Mouse (Mus musculus) thymus, adult 2 months (tissue): ENCODE results near the gene Hdac4. TPM values are rescaled to one million over a fixed set of nuclear protein-coding genes. Genes with fewer than 3 reads are reported as not detected.

ENCODE experiments used
- DNase-seq: peaks from one replicate; pipeline ENCODE4 v3.0.0; 2021
- H3K27ac ChIP-seq: fragments of 200-500 bp; 2 replicates; pipeline ENCODE4 v1.5.1; 2012; ENCODE audit warnings: low read length, control low read depth; ENCODE audit not compliant: control insufficient read depth, insufficient read depth
- H3K27me3 ChIP-seq: fragments of 200-500 bp; 2 replicates; pipeline ENCODE4 v1.6.1; 2012; ENCODE audit warnings: mild to moderate bottlenecking, low read length, moderate library complexity, mixed read lengths; ENCODE audit not compliant: control insufficient read depth, insufficient read depth
- H3K36me3 ChIP-seq: fragments of 200-500 bp; 2 replicates; pipeline ENCODE4 v1.6.1; 2012; ENCODE audit warnings: mild to moderate bottlenecking, low read length, moderate library complexity; ENCODE audit not compliant: control insufficient read depth, insufficient read depth
- H3K4me1 ChIP-seq: fragments of 200-500 bp; replicated peaks from 2 replicates; pipeline ENCODE4 v1.6.1; 2012; ENCODE audit warnings: low read length; ENCODE audit not compliant: control insufficient read depth, insufficient read depth
- H3K4me3 ChIP-seq: fragments of 200-500 bp; 2 replicates; pipeline ENCODE4 v1.5.1; 2012; ENCODE audit warnings: mild to moderate bottlenecking, low read length, control low read depth, moderate library complexity; ENCODE audit not compliant: control insufficient read depth, insufficient read depth
- CTCF ChIP-seq: fragments of 200-500 bp; IDR thresholded peaks from 2 replicates; pipeline ENCODE4 v1.5.1; 2012; ENCODE audit warnings: mild to moderate bottlenecking, control low read depth, low read length, moderate library complexity, borderline replicate concordance; ENCODE audit not compliant: control insufficient read depth, poor library complexity, insufficient read depth; ENCODE audit errors: extremely low read depth
- POLR2A ChIP-seq: fragments of 200-500 bp; IDR thresholded peaks from 2 replicates; pipeline ENCODE4 v1.6.1; 2012; ENCODE audit warnings: mild to moderate bottlenecking, low read length, control low read depth, moderate library complexity; ENCODE audit not compliant: control insufficient read depth, poor library complexity, insufficient read depth; ENCODE audit errors: extremely low read depth
- WGBS: fragments of 180-500 bp; shearing (Covaris S2); methylation state at CpG from one replicate; pipeline ENCODE4 v1.1.7; 2018; 5-methylcytosine and 5-hydroxymethylcytosine counted together
- polyA plus RNA-seq: library from polyadenylated mRNA; depleted of rRNA; stranded (reverse); fragments of >200 nt; gene quantifications from 2 replicates; pipeline ENCODE4 v1.2.3, GENCODE M21; 2012

Hdac4 gene
- polyA plus RNA-seq, 1 experiment, result 33.2 TPM

GRCm38 (mm10) chr1:91941094-91941493, 254.4 kb downstream of the Hdac4 start:
- Histone ChIP-seq H3K36me3 (no peaks in the 10 kb centered on the region), H3K27ac (no peak overlapping the region), H3K4me3 (no peak overlapping the region), H3K27me3 (no peaks in the 10 kb centered on the region), H3K4me1 (no peaks in the 10 kb centered on the region)
- TF ChIP-seq POLR2A (no peak), CTCF (no peak)
- WGBS, result 94% methylated on average over 1 of the region's 1 CpGs
- DNase-seq, result no peak

GRCm38 (mm10) chr1:91935171-91935570, 260.3 kb downstream of the Hdac4 start:
- Histone ChIP-seq H3K27ac (no peak overlapping the region), H3K36me3 (0 out of 2 replicates have a peak, but pooled peaks cover 4% of the 10 kb centered on the region), H3K4me3 (no peak overlapping the region), H3K27me3 (no peaks in the 10 kb centered on the region), H3K4me1 (no peaks in the 10 kb centered on the region)
- DNase-seq, result no peak
- WGBS, result 89% methylated on average over 3 of the region's 3 CpGs
- TF ChIP-seq CTCF (no peak), POLR2A (no peak)

- H3K36me3 ChIP-seq, result 0 out of 2 replicates have a peak, but pooled peaks cover 4% of the 10 kb centered on the region
These were observed 261.8 kb downstream of the Hdac4 start for GRCm38 (mm10) chr1:91933681-91934080.

GRCm38 (mm10) chr1:91932221-91932620, 263.3 kb downstream of the Hdac4 start:
- Histone ChIP-seq H3K4me3 (no peak overlapping the region), H3K27me3 (no peaks in the 10 kb centered on the region), H3K36me3 (0 out of 2 replicates have a peak, but pooled peaks cover 4% of the 10 kb centered on the region), H3K4me1 (no peaks in the 10 kb centered on the region), H3K27ac (no peak overlapping the region)
- 97% methylated on average over 12 of the region's 12 CpGs for WGBS
- TF ChIP-seq CTCF (no peak), POLR2A (no peak)
- no peak for DNase-seq

More at GRCm38 (mm10) chr1:91933681-91934080, 261.8 kb downstream of the Hdac4 start:
- H3K4me3 ChIP-seq, result no peak overlapping the region
- H3K27ac ChIP-seq, result no peak overlapping the region
- no peaks in the 10 kb centered on the region for H3K27me3 ChIP-seq
- DNase-seq, result no peak
- 93% methylated on average over 8 of the region's 8 CpGs for whole genome bisulfite sequencing
- no peak for TF ChIP-seq CTCF
- no peak for TF ChIP-seq POLR2A
- no peaks in the 10 kb centered on the region for H3K4me1 ChIP-seq

- H3K4me3 ChIP-seq, result no peak overlapping the region
- H3K4me1 ChIP-seq, result no peaks in the 10 kb centered on the region
- no peak for DNase-seq
- 96% methylated on average over 3 of the region's 3 CpGs for WGBS
- H3K27ac ChIP-seq, result no peak overlapping the region
- TF ChIP-seq CTCF (no peak), POLR2A (no peak)
- H3K27me3 ChIP-seq, result no peaks in the 10 kb centered on the region
- 0 out of 2 replicates have a peak, but pooled peaks cover 4% of the 10 kb centered on the region for H3K36me3 ChIP-seq
These were observed 263.7 kb downstream of the Hdac4 start for GRCm38 (mm10) chr1:91931786-91932185.

GRCm38 (mm10) chr1:91931196-91931595, 264.3 kb downstream of the Hdac4 start:
- DNase-seq, result no peak
- Histone ChIP-seq H3K4me1 (no peaks in the 10 kb centered on the region), H3K27ac (no peak overlapping the region), H3K36me3 (0 out of 2 replicates have a peak, but pooled peaks cover 4% of the 10 kb centered on the region), H3K27me3 (no peaks in the 10 kb centered on the region), H3K4me3 (no peak overlapping the region)
- no peak for TF ChIP-seq CTCF
- TF ChIP-seq POLR2A, result no peak
- 96% methylated on average over 10 of the region's 10 CpGs for WGBS

GRCm38 (mm10) chr1:91929051-91929450, 266.4 kb downstream of the Hdac4 start:
- Histone ChIP-seq H3K27ac (no peak overlapping the region), H3K36me3 (0 out of 2 replicates have a peak, but pooled peaks cover 3% of the 10 kb centered on the region), H3K4me3 (no peak overlapping the region), H3K4me1 (no peaks in the 10 kb centered on the region), H3K27me3 (no peaks in the 10 kb centered on the region)
- no peak for DNase-seq
- TF ChIP-seq CTCF (no peak), POLR2A (no peak)
- WGBS, result 96% methylated on average over 13 of the region's 13 CpGs
